Mouse (Mus musculus) embryonic fibroblast, embryonic 13.5 days (primary cell): Measurements from ENCODE around the gene Ptpre.

Source experiments
- CTCF ChIP-seq: IDR thresholded peaks from 2 replicates; pipeline ENCODE4 v1.5.1; 2011; ENCODE audit warnings: mild to moderate bottlenecking, control low read depth, low read length, moderate library complexity, borderline replicate concordance; ENCODE audit not compliant: insufficient read depth
- POLR2A ChIP-seq: IDR thresholded peaks from 2 replicates; pipeline ENCODE4 v1.6.1; 2011; ENCODE audit warnings: low read depth, mild to moderate bottlenecking, control low read depth, low read length, moderate library complexity

DNA sequence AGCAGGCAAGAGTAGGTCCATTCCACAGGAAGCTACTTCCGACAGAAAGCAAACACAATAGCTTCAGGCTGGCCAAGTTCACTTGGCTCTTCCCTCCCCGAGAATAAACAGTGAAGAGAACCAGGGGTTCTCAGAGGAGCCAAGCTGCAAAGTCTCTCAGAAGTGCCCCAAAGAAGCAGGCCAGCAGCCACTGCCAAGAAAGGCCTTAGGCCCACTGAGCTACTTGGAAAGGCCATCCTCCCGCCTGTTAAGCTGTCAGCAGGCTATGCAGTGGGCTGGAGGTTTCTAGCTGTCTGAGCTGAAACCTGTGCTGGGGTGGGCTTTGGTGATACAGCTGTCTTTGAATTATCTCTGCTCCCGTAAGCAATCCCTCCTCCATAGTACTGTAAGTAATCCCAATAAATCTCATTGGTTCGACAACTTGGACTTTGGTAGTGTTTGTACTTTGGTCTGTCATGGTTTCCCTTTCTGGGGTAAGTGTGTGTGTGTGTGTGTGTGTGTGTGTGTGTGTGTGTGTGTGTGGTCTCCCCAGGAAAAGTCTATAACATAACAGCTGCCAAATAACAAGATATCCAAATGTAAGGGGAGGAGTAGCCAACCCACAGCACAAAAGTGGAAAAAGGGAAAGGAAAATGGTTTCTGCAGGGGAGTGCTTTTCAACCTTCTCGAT lies 186.5 kb downstream of the Ptpre start:
- TF ChIP-seq CTCF = no peak
- no peak for TF ChIP-seq POLR2A
